In the genomic region with DNA sequence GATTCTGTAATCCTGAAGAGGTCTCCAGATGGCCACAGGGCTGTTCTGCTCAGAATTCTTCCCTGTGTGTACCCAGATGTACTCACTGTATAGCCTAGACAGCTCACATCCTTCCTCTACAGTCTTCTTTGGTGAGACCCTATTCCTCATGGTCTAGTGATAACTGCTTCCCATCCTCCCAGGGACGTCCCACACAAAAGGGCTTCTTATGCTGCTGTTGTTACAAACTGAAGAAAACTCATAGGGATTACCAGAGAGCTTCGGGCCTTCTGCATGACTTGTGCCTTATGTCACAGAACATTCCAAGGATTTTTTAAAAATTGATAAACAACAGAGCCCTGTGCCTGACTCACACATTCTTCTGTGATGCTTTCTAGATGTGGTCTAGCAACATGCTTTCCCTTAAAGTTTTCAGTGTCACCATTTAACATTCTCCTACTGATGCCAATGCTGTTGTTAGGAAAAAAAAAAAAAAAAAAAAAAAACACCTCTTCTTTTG, we compare ENCODE assay signal across 18 mouse cellular contexts.
"Had no signal": no experiment of that assay in that cellular context is flagged by ENCODE, and none has a peak within 500 bp of the region (broad histone marks: within the 10 kb centered on the region; RNA-seq: fewer than 3 reads in every experiment).

No protein-coding gene starts in this region.

- H3K27ac ChIP-seq: left cerebral cortex, adult 2 months; liver, embryonic 13.5 days; macrophage; midbrain, embryonic 12.5 days; midbrain, embryonic 15.5 days; neural tube, embryonic 12.5 days; neural tube, embryonic 15.5 days; stomach, postnatal 0 days had no signal

- H3K36me3 ChIP-seq: liver, embryonic 13.5 days; midbrain, embryonic 12.5 days; midbrain, embryonic 15.5 days; neural tube, embryonic 12.5 days; neural tube, embryonic 15.5 days had no signal

- H3K27me3 ChIP-seq: liver, embryonic 13.5 days; midbrain, embryonic 12.5 days; midbrain, embryonic 15.5 days; neural tube, embryonic 12.5 days; neural tube, embryonic 15.5 days had no signal

- H3K4me3 ChIP-seq: left cerebral cortex, adult 2 months; liver, embryonic 13.5 days; midbrain, embryonic 12.5 days; midbrain, embryonic 15.5 days; neural tube, embryonic 12.5 days; neural tube, embryonic 15.5 days had no signal

- H3K9ac ChIP-seq: liver, embryonic 13.5 days; midbrain, embryonic 12.5 days; midbrain, embryonic 15.5 days; neural tube, embryonic 12.5 days; neural tube, embryonic 15.5 days had no signal

- H3K4me1 ChIP-seq: liver, embryonic 13.5 days; midbrain, embryonic 12.5 days had no signal

- H3K4me2 ChIP-seq: liver, embryonic 13.5 days; midbrain, embryonic 12.5 days; midbrain, embryonic 15.5 days; neural tube, embryonic 12.5 days; neural tube, embryonic 15.5 days had no signal

- ATAC-seq: midbrain, embryonic 15.5 days had no signal

- DNase-seq: kidney, postnatal 25 days; layer of hippocampus, postnatal 36 days; liver, embryonic 13.5 days; lung, adult 2 months; lung, postnatal 14 days; right cerebral cortex, adult 18-20 months; right cerebral cortex, postnatal 14 days; right cerebral cortex, postnatal 4 days; thymus, adult 2 months; thymus, postnatal 14 days; thymus, postnatal 4 days had no signal

- H3K9me3 ChIP-seq: liver, embryonic 13.5 days; midbrain, embryonic 12.5 days; midbrain, embryonic 15.5 days; neural tube, embryonic 12.5 days; neural tube, embryonic 15.5 days had no signal
